Mouse (Mus musculus): Measurements from ENCODE around the gene Sdccag8.

Sdccag8 gene

GRCm38 (mm10) chr1:177007405-177007804 lies 192.9 kb downstream of the Sdccag8 start:
- DNase-seq (ENCODE audit: low read depth in 1 of 2, low spot score in 2 of 2) = no peak

- no peak for DNase-seq (ENCODE audit: low read depth in 1 of 2, low spot score in 2 of 2)
Observed at GRCm38 (mm10) chr1:177008777-177009176, 194.3 kb downstream of the Sdccag8 start.

GRCm38 (mm10) chr1:177010041-177010440 lies 195.6 kb downstream of the Sdccag8 start:
- no peak for DNase-seq (ENCODE audit: low read depth in 1 of 2, low spot score in 2 of 2)

- DNase-seq (ENCODE audit: low read depth in 1 of 2, low spot score in 2 of 2) = no peak
Observed at GRCm38 (mm10) chr1:177010607-177011302, 196.3 kb downstream of the Sdccag8 start.

GRCm38 (mm10) chr1:177011688-177012087 lies 197.2 kb downstream of the Sdccag8 start:
- DNase-seq (ENCODE audit: low read depth in 1 of 2, low spot score in 2 of 2) = no peak

GRCm38 (mm10) chr1:177012774-177013173 lies 198.3 kb downstream of the Sdccag8 start:
- DNase-seq (ENCODE audit: low read depth in 1 of 2, low spot score in 2 of 2) = no peak

- DNase-seq (ENCODE audit: low read depth in 1 of 2, low spot score in 2 of 2) = no peak
Observed at GRCm38 (mm10) chr1:177013313-177013712, 198.9 kb downstream of the Sdccag8 start.

GRCm38 (mm10) chr1:177013776-177014175 lies 199.3 kb downstream of the Sdccag8 start:
- DNase-seq (ENCODE audit: low read depth in 1 of 2, low spot score in 2 of 2) = no peak

- no peak for DNase-seq (ENCODE audit: low read depth in 1 of 2, low spot score in 2 of 2)
Observed at GRCm38 (mm10) chr1:177014346-177014745, 199.9 kb downstream of the Sdccag8 start.

GRCm38 (mm10) chr1:177014921-177015439 lies 200.5 kb downstream of the Sdccag8 start:
- DNase-seq (ENCODE audit: low read depth in 1 of 2, low spot score in 2 of 2) = no peak

- DNase-seq (ENCODE audit: low read depth in 1 of 2, low spot score in 2 of 2) = no peak
Observed at GRCm38 (mm10) chr1:177015917-177016316, 201.5 kb downstream of the Sdccag8 start.

- no peak for DNase-seq (ENCODE audit: low read depth in 1 of 2, low spot score in 2 of 2)
Observed at GRCm38 (mm10) chr1:177016729-177017128, 202.3 kb downstream of the Sdccag8 start.

- no peak for DNase-seq (ENCODE audit: low read depth in 1 of 2, low spot score in 2 of 2)
Observed at GRCm38 (mm10) chr1:177018750-177019149, 204.3 kb downstream of the Sdccag8 start.

- DNase-seq (ENCODE audit: low read depth in 1 of 2, low spot score in 2 of 2) = no peak
Observed at GRCm38 (mm10) chr1:177019668-177020067, 205.2 kb downstream of the Sdccag8 start.

- no peak for DNase-seq (ENCODE audit: low read depth in 1 of 2, low spot score in 2 of 2)
Observed at GRCm38 (mm10) chr1:177022751-177023150, 208.3 kb downstream of the Sdccag8 start.

- DNase-seq (ENCODE audit: low read depth in 1 of 2, low spot score in 2 of 2) = no peak
Observed at GRCm38 (mm10) chr1:177027706-177028105, 213.2 kb downstream of the Sdccag8 start.

GRCm38 (mm10) chr1:177029032-177029431 lies 214.6 kb downstream of the Sdccag8 start:
- DNase-seq (ENCODE audit: low read depth in 1 of 2, low spot score in 2 of 2) = no peak

- no peak for DNase-seq (ENCODE audit: low read depth in 1 of 2, low spot score in 2 of 2)
Observed at GRCm38 (mm10) chr1:177030669-177031068, 216.2 kb downstream of the Sdccag8 start.

GRCm38 (mm10) chr1:177031196-177031595 lies 216.7 kb downstream of the Sdccag8 start:
- no peak for DNase-seq (ENCODE audit: low read depth in 1 of 2, low spot score in 2 of 2)

GRCm38 (mm10) chr1:177032233-177032632 lies 217.8 kb downstream of the Sdccag8 start:
- no peak for DNase-seq (ENCODE audit: low read depth in 1 of 2, low spot score in 2 of 2)

- DNase-seq (ENCODE audit: low read depth in 1 of 2, low spot score in 2 of 2) = no peak
Observed at GRCm38 (mm10) chr1:177035460-177035859, 221.0 kb downstream of the Sdccag8 start.

- no peak for DNase-seq (ENCODE audit: low read depth in 1 of 2, low spot score in 2 of 2)
Observed at GRCm38 (mm10) chr1:177038383-177038782, 223.9 kb downstream of the Sdccag8 start.

- no peak for DNase-seq (ENCODE audit: low read depth in 1 of 2, low spot score in 2 of 2)
Observed at GRCm38 (mm10) chr1:177039093-177039674, 224.7 kb downstream of the Sdccag8 start.

Measured in monocyte, adult 2 months (primary cell).